Mouse (Mus musculus) limb, embryonic 14.5 days (tissue): Measurements from ENCODE around the gene Zfp64. TPM values are rescaled to one million over a fixed set of nuclear protein-coding genes. Genes with fewer than 3 reads are reported as not detected.

Experiments used
- ATAC-seq: fragments of 200-750 bp; cut with Nextera tagmentation; 2 replicates; pipeline ENCODE4 v1.8.0; 2017; ENCODE audit warnings: low read depth, moderate number of reproducible peaks, moderate TSS enrichment; ENCODE audit not compliant: low FRiP score
- DNase-seq: peaks from one replicate; pipeline ENCODE4 v3.0.0-alpha.2; 2015; ENCODE audit warnings: low spot score
- H3K27ac ChIP-seq: fragments of 300-500 bp; sonication (generic); replicated peaks from 2 replicates; pipeline ENCODE4 v1.5.1; 2014; ENCODE audit warnings: low read depth, mild to moderate bottlenecking, low read length, moderate library complexity, mixed read lengths
- H3K27me3 ChIP-seq: fragments of 300-500 bp; sonication (generic); 2 replicates; pipeline ENCODE4 v1.6.1; 2014; ENCODE audit warnings: low read length, mixed read lengths; ENCODE audit not compliant: control insufficient read depth, insufficient read depth
- H3K36me3 ChIP-seq: fragments of 300-500 bp; sonication (generic); 2 replicates; pipeline ENCODE4 v1.6.1; 2014; ENCODE audit warnings: mild to moderate bottlenecking, low read length, moderate library complexity, mixed read lengths; ENCODE audit not compliant: control insufficient read depth, insufficient read depth
- H3K4me1 ChIP-seq: fragments of 300-500 bp; sonication (generic); 2 replicates; pipeline ENCODE4 v1.6.1; 2014; ENCODE audit warnings: antibody characterized with exemption, low read length, mixed read lengths; ENCODE audit not compliant: control insufficient read depth, insufficient read depth
- H3K4me2 ChIP-seq: fragments of 300-500 bp; sonication (generic); replicated peaks from 2 replicates; pipeline ENCODE4 v1.6.1; 2014; ENCODE audit warnings: low read depth, mild to moderate bottlenecking, low read length, moderate library complexity; ENCODE audit not compliant: severe bottlenecking
- H3K4me3 ChIP-seq: fragments of 300-500 bp; sonication (generic); replicated peaks from 2 replicates; pipeline ENCODE4 v1.5.1; 2014; ENCODE audit warnings: low read length
- H3K9ac ChIP-seq: fragments of 300-500 bp; sonication (generic); 2 replicates; pipeline ENCODE4 v1.6.1; 2014; ENCODE audit warnings: mild to moderate bottlenecking, low read depth, low read length, moderate library complexity; ENCODE audit not compliant: severe bottlenecking
- H3K9me3 ChIP-seq: fragments of 300-500 bp; sonication (generic); 2 replicates; pipeline ENCODE4 v1.6.1; 2016; ENCODE audit warnings: low read length; ENCODE audit not compliant: control insufficient read depth
- POLR2A ChIP-seq: fragments of 200-500 bp; IDR thresholded peaks from 2 replicates; pipeline ENCODE4 v1.8.0; 2012; ENCODE audit warnings: inconsistent platforms, mild to moderate bottlenecking, moderate library complexity, borderline replicate concordance; ENCODE audit not compliant: insufficient read depth, insufficient read length; ENCODE audit errors: extremely low read depth
- WGBS: fragments of 180-500 bp; shearing (Covaris S2); extraction: QIAGEN DNeasy Blood & Tissue Kit; methylation state at CpG from one replicate; pipeline ENCODE4 v1.1.7; 2014; 5-methylcytosine and 5-hydroxymethylcytosine counted together
- polyA plus RNA-seq, 2 experiments: library from polyadenylated mRNA; depleted of rRNA in 1 of 2; stranded (reverse) in 1 of 2; unstranded in 1 of 2; fragments of >200 nt; fragmentation: Nextera tagmentation in 1 of 2; extraction: Ambion mirVana in 1 of 2; gene quantifications; 2 replicates each; pipeline versions ENCODE4 v1.2.1 to v1.2.3; 2012 to 2014

Zfp64 gene
- polyA plus RNA-seq (2012; rRNA removed), result 46.0 and 55.3 TPM in 2 replicates
- polyA plus RNA-seq (2014; fragmentation: Nextera tagmentation; extraction: Ambion mirVana), result 49.5 and 50.6 TPM in 2 replicates

- Histone ChIP-seq H3K27me3 (no peaks in the 10 kb centered on the region), H3K4me3 (peak within 1 kb of the TSS; percentile 71), H3K36me3 (peaks cover 14% of the 10 kb centered on the region), H3K9me3 (no peaks in the 10 kb centered on the region), H3K4me2 (peak within 1 kb of the TSS; percentile 87), H3K27ac (peak within 1 kb of the TSS; percentile 77), H3K4me1 (peaks cover 12% of the 10 kb centered on the region), H3K9ac (peak within 1 kb of the TSS; percentile 88)
- WGBS, result under 1% methylated on average over 52 of the region's 52 CpGs
- peak; percentile 31; the same call in 1 of the 2 replicates for TF ChIP-seq POLR2A
- DNase-seq (peak; percentile 84), ATAC-seq (peak; percentile 87)
Measured at GRCm38 (mm10) chr2:168954835-168955716, at the start of gene Zfp64. TSS of gene Zfp64 (minus strand) at chr2:168955587.

- TF ChIP-seq POLR2A, result no peak
- 78% methylated on average over 22 of the region's 22 CpGs for WGBS
- no peak for DNase-seq
- Histone ChIP-seq H3K9me3 (no peaks in the 10 kb centered on the region), H3K4me3 (no peak overlapping the region), H3K27ac (no peak overlapping the region), H3K9ac (no peak overlapping the region), H3K36me3 (no peaks in the 10 kb centered on the region), H3K4me1 (no peaks in the 10 kb centered on the region), H3K4me2 (no peak overlapping the region), H3K27me3 (no peaks in the 10 kb centered on the region)
- no peak for ATAC-seq
Measured at GRCm38 (mm10) chr2:168992642-168993420, 37.4 kb upstream of the Zfp64 start.

- 79% methylated on average over 4 of the region's 4 CpGs for WGBS
- DNase-seq (no peak), ATAC-seq (no peak)
- no peak overlapping the region for H3K4me2 ChIP-seq
- H3K9ac ChIP-seq, result no peak overlapping the region
- no peaks in the 10 kb centered on the region for H3K9me3 ChIP-seq
- H3K4me3 ChIP-seq, result no peak overlapping the region
- no peaks in the 10 kb centered on the region for H3K4me1 ChIP-seq
- no peaks in the 10 kb centered on the region for H3K36me3 ChIP-seq
- H3K27ac ChIP-seq, result no peak overlapping the region
- TF ChIP-seq POLR2A, result no peak
- H3K27me3 ChIP-seq, result no peaks in the 10 kb centered on the region
Measured at GRCm38 (mm10) chr2:168990957-168991356, 35.6 kb upstream of the Zfp64 start.

GRCm38 (mm10) chr2:168990061-168990753, 34.8 kb upstream of the Zfp64 start:
- ATAC-seq, result no peak
- Histone ChIP-seq H3K4me2 (no peak overlapping the region), H3K4me3 (no peak overlapping the region), H3K27ac (no peak overlapping the region), H3K36me3 (no peaks in the 10 kb centered on the region), H3K4me1 (no peaks in the 10 kb centered on the region), H3K9me3 (no peaks in the 10 kb centered on the region), H3K27me3 (no peaks in the 10 kb centered on the region), H3K9ac (no peak overlapping the region)
- DNase-seq, result peak; percentile 93
- 57% methylated on average over 13 of the region's 13 CpGs for WGBS
- no peak for TF ChIP-seq POLR2A

GRCm38 (mm10) chr2:168988056-168988455, 32.7 kb upstream of the Zfp64 start:
- no peak overlapping the region for H3K9ac ChIP-seq
- H3K27me3 ChIP-seq, result no peaks in the 10 kb centered on the region
- no peak overlapping the region for H3K27ac ChIP-seq
- H3K36me3 ChIP-seq, result no peaks in the 10 kb centered on the region
- no peak overlapping the region for H3K4me2 ChIP-seq
- ATAC-seq (no peak), DNase-seq (no peak)
- WGBS, result 90% methylated on average over 1 of the region's 1 CpGs
- no peaks in the 10 kb centered on the region for H3K9me3 ChIP-seq
- no peaks in the 10 kb centered on the region for H3K4me1 ChIP-seq
- H3K4me3 ChIP-seq, result no peak overlapping the region
- no peak for TF ChIP-seq POLR2A
